Mouse (Mus musculus) hindbrain, embryonic 14.5 days (tissue): Measurements from ENCODE around the gene Rep15. TPM values are rescaled to one million over a fixed set of nuclear protein-coding genes. Genes with fewer than 3 reads are reported as not detected.

ENCODE experiments used
- ATAC-seq: fragments of 200-750 bp; cut with Nextera tagmentation; 2 replicates; pipeline ENCODE4 v1.8.0; 2017; ENCODE audit warnings: moderate number of reproducible peaks, mild to moderate bottlenecking, moderate TSS enrichment, moderate library complexity; ENCODE audit not compliant: low FRiP score
- DNase-seq: peaks from one replicate; pipeline ENCODE4 v3.0.0-alpha.2; 2015; ENCODE audit warnings: low spot score
- H3K27ac ChIP-seq: fragments of 300-500 bp; sonication (generic); 2 replicates; pipeline ENCODE4 v1.5.1; 2014; ENCODE audit warnings: mild to moderate bottlenecking, moderate library complexity
- H3K27me3 ChIP-seq: fragments of 300-500 bp; sonication (generic); 2 replicates; pipeline ENCODE4 v1.6.1; 2014; ENCODE audit warnings: mild to moderate bottlenecking, low read length, mixed read lengths; ENCODE audit not compliant: control insufficient read depth, insufficient read depth
- H3K36me3 ChIP-seq: fragments of 300-500 bp; sonication (generic); replicated peaks from 2 replicates; pipeline ENCODE4 v1.6.1; 2014; ENCODE audit not compliant: control insufficient read depth, insufficient read depth
- H3K4me1 ChIP-seq: fragments of 300-500 bp; sonication (generic); replicated peaks from 2 replicates; pipeline ENCODE4 v1.6.1; 2014; ENCODE audit warnings: antibody characterized with exemption, low read length, mixed read lengths; ENCODE audit not compliant: control insufficient read depth, insufficient read depth
- H3K4me2 ChIP-seq: fragments of 300-500 bp; sonication (generic); replicated peaks from 2 replicates; pipeline ENCODE4 v1.6.1; 2014; ENCODE audit warnings: mild to moderate bottlenecking, moderate library complexity
- H3K4me3 ChIP-seq: fragments of 300-500 bp; sonication (generic); replicated peaks from 2 replicates; pipeline ENCODE4 v1.5.1; 2014; ENCODE audit warnings: mild to moderate bottlenecking, low read length
- H3K9ac ChIP-seq: fragments of 300-500 bp; sonication (generic); 2 replicates; pipeline ENCODE4 v1.6.1; 2014
- H3K9me3 ChIP-seq: fragments of 300-500 bp; sonication (generic); 2 replicates; pipeline ENCODE4 v1.6.1; 2016; ENCODE audit warnings: low read length; ENCODE audit not compliant: control insufficient read depth
- WGBS: fragments of 180-500 bp; shearing (Covaris S2); extraction: QIAGEN DNeasy Blood & Tissue Kit; methylation state at CpG from one replicate; pipeline ENCODE4 v1.1.7; 2014; 5-methylcytosine and 5-hydroxymethylcytosine counted together
- polyA plus RNA-seq: library from polyadenylated mRNA; unstranded; fragments of >200 nt; fragmentation: Nextera tagmentation; extraction: Ambion mirVana; gene quantifications from 2 replicates; pipeline ENCODE4 v1.2.1, GENCODE M21; 2014

Gene Rep15
- polyA plus RNA-seq, 1 experiment from 2014 or later, result 0.50 TPM

DNA sequence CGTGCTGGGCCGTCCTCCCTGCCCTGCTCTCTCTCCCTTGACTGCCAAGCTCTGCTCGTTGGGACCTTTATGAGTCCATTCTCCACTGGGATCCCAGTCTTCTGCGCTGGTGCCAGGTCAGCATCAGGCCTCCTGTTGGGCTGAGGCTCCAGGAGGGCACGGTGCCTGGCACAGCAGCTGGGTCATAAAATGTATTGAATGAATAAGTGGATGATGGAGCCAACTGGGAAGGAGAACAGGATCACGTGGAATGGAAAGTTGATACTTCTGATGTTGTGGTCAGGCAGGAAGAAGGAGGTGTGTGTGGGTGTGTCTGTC is 32.5 kb downstream of the Rep15 start:
- WGBS, result 88% methylated on average over 6 of the region's 6 CpGs
- Histone ChIP-seq H3K9me3 (no peaks in the 10 kb centered on the region), H3K4me3 (no peak overlapping the region), H3K27me3 (no peaks in the 10 kb centered on the region), H3K4me2 (no peak overlapping the region), H3K4me1 (no peaks in the 10 kb centered on the region), H3K27ac (no peak overlapping the region), H3K9ac (no peak overlapping the region), H3K36me3 (peaks cover 54% of the 10 kb centered on the region)
- DNase-seq (no peak), ATAC-seq (no peak)

DNA sequence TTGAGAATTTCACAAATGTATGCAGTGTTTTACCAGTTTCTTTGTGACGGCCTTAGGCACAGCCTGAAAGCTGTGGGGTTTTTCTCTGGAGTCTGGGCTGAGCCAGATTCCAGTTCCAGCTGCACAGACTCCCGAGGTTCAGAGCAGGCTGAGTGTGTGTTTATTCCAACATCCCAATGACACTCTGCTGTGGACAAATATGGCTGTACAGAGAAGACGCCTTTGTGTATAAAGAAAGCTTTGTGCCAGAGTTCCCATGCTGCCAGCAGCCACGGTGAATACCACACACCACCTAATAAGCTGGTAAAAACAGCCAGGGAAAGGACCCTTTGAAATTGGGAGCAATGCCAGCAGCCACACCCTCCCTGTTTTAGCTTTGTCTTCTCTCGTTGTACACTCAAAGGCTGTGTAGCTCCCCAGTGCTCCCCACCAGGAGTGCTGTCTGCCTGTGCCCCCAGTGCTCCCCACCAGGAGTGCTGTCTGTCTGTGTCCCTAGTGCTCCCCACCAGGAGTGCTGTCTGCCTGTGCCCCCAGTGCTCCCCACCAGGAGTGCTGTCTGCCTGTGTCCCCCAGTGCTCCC is 43.5 kb downstream of the Rep15 start:
- DNase-seq (no peak), ATAC-seq (no peak)
- no peaks in the 10 kb centered on the region for H3K9me3 ChIP-seq
- H3K36me3 ChIP-seq, result peaks cover 14% of the 10 kb centered on the region
- no peaks in the 10 kb centered on the region for H3K27me3 ChIP-seq
- H3K27ac ChIP-seq, result no peak overlapping the region
- 35% methylated on average over 5 of the region's 5 CpGs for WGBS
- H3K4me2 ChIP-seq, result no peak overlapping the region
- no peaks in the 10 kb centered on the region for H3K4me1 ChIP-seq
- no peak overlapping the region for H3K9ac ChIP-seq
- no peak overlapping the region for H3K4me3 ChIP-seq

DNA sequence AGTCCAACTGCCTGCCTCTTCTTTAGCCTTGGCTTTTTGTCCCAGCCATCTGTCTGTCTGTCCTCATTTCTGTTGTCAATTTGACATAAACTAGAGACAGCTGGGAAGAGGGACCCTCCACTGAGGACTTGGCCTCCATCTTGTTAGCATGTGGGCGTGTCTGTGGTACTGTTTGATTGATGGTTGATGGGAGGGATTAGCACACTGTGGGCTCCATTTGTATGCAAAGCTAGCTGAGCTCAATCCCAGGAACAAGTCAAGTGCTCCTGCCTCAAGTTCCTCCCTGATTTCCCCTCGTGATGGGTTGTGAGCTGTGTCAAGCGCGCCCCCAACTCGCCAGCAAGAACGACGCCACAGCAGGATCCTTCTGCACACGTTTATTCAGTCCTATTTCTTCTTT is 44.5 kb downstream of the Rep15 start:
- WGBS, result 77% methylated on average over 8 of the region's 8 CpGs
- H3K4me1 ChIP-seq, result no peaks in the 10 kb centered on the region
- no peak overlapping the region for H3K4me3 ChIP-seq
- H3K4me2 ChIP-seq, result no peak overlapping the region
- H3K9ac ChIP-seq, result no peak overlapping the region
- H3K36me3 ChIP-seq, result peaks cover 5% of the 10 kb centered on the region
- H3K27ac ChIP-seq, result no peak overlapping the region
- no peaks in the 10 kb centered on the region for H3K27me3 ChIP-seq
- no peak for ATAC-seq
- DNase-seq, result no peak
- no peaks in the 10 kb centered on the region for H3K9me3 ChIP-seq

DNA sequence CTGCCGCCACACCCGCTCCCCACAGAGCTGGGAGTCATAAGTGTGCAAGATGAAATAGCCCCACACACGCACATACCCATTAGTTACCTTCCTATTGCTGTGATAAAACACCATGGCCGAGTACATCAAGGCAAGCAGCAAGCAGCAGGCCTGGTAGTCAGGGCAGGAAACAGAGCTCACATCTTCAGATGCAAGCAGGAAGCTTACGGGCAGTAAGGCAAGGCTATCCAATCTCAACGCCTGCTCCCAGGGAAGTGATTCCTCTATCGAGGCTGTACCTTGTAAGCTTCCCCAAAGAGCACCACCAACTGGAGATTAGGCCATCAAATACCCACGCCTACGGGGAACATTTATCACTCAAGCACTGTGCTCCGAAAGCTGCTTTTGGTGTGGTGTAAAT is 47.5 kb downstream of the Rep15 start:
- Histone ChIP-seq H3K27me3 (no peaks in the 10 kb centered on the region), H3K9me3 (no peaks in the 10 kb centered on the region), H3K9ac (no peak overlapping the region), H3K36me3 (no peaks in the 10 kb centered on the region; the same call in 1 of the 2 replicates), H3K27ac (no peak overlapping the region), H3K4me3 (no peak overlapping the region), H3K4me2 (no peak overlapping the region), H3K4me1 (no peaks in the 10 kb centered on the region)
- DNase-seq, result no peak
- no peak for ATAC-seq
- WGBS, result 93% methylated on average over 10 of the region's 10 CpGs

Other genes with a start within 250 kb of the Rep15 start
- gene Arntl2, start 236.5 kb upstream of the Rep15 start, polyA plus RNA-seq, result 2.5 TPM in 2 replicates
- not detected in 2 replicates for gene Smco2, start 182.5 kb upstream of the Rep15 start, polyA plus RNA-seq
- gene Ppfibp1, start 144.1 kb upstream of the Rep15 start, polyA plus RNA-seq, result 16.0 and 17.3 TPM in 2 replicates
- 0.12 TPM in 1 of 2 replicates, not detected in the other for gene 1700034J05Rik, start 78.2 kb upstream of the Rep15 start, polyA plus RNA-seq
- 76.8 and 78.3 TPM in 2 replicates for gene Mrps35, start 10.2 kb downstream of the Rep15 start, polyA plus RNA-seq
- gene Mansc4, start 54.4 kb downstream of the Rep15 start, polyA plus RNA-seq, result 0.43 and 1.4 TPM in 2 replicates
- 11.0 and 12.4 TPM in 2 replicates for gene Klhl42, start 58.8 kb downstream of the Rep15 start, polyA plus RNA-seq
- gene Pthlh, start 231.6 kb downstream of the Rep15 start, polyA plus RNA-seq, result 3.2 and 4.3 TPM in 2 replicates